Mouse (Mus musculus): ENCODE data around the gene Nsmce4a.

DNA sequence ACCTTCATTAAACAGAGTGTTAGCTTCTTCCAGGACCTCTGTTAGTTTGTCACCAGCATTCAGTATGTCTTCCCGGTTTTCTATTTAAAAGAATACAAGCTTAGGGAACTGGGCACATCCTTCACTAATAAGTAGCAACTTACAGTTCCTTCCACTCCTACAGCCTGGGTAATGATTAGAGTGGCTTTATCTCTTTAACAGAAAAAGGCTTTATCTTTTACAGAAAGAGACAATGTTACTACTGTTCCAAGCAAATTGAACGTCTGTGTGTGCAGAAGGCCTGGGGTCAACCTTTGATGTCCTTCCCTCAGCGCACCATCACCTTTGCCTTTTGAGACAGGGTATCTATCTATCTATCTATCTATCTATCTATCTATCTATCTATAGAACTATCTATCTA lies 27.0 kb downstream of the Nsmce4a start:
- TF ChIP-seq POLR2A (IDR thresholded peaks at IDR 0.05; ENCODE audit: insufficient read depth, low read length) (no peak), CTCF (IDR thresholded peaks at IDR 0.05; ENCODE audit: low read depth, low read length) (no peak)

All from ES-Bruce4 (cell line).